10 mouse cellular contexts compared by ENCODE assay signal in genomic region chr4:134804765-134805164, GRCm38 (mm10). TPM values are rescaled to one million over a fixed set of nuclear protein-coding genes. Genes with fewer than 3 reads are reported as not detected.
DNase-seq lines count a peak whose midpoint lies in the region; ATAC-seq and TF ChIP-seq lines count a peak whose summit lies in the region.
"Had no signal": no experiment of that assay in that cellular context is flagged by ENCODE, and none has a peak within 500 bp of the region (broad histone marks: within the 10 kb centered on the region; RNA-seq: fewer than 3 reads in every experiment).

No protein-coding gene starts in this region.

- H3K9me3 ChIP-seq in forebrain, embryonic 13.5 days (replicated peaks) = no peaks in the 10 kb centered on the region
- H3K9me3 ChIP-seq: lung, embryonic 15.5 days had no signal

- peaks cover 98% of the 10 kb centered on the region for H3K36me3 ChIP-seq in forebrain, embryonic 13.5 days (ENCODE audit: poor library complexity, severe bottlenecking)

- no peaks in the 10 kb centered on the region for H3K27me3 ChIP-seq in forebrain, embryonic 13.5 days
- H3K27me3 ChIP-seq: lung, embryonic 15.5 days had no signal

- no peaks in the 10 kb centered on the region for H3K4me1 ChIP-seq in forebrain, embryonic 13.5 days

- H3K27ac ChIP-seq in left cerebral cortex, adult 2 months = peak overlapping the region; percentile 4
- no peak overlapping the region for H3K27ac ChIP-seq in forebrain, embryonic 13.5 days
- H3K27ac ChIP-seq: lung, embryonic 15.5 days had no signal

- H3K4me2 ChIP-seq in forebrain, embryonic 13.5 days = no peak overlapping the region
- H3K4me2 ChIP-seq: lung, embryonic 15.5 days had no signal

- intact Hi-C loops in left cerebral cortex, adult 2 months (cut with DNase I) = no loop called here
- intact Hi-C loops in left cerebral cortex, postnatal 10 days (cut with DNase I) = loop anchor here (5.0 kb wide), 1 partner anchor 78 kb away; no protein-coding TSS in a partner anchor
- intact Hi-C loops in heart, postnatal 14 days (cut with DNase I) = no loop called here

- ATAC-seq in megakaryocyte progenitor cell, adult 5-6 weeks (replicated peaks; ENCODE audit: poor library complexity) = peak; percentile 31; the same call in 1 of the 2 replicates
- no peak for ATAC-seq in forebrain, embryonic 13.5 days

- no peak for DNase-seq in left cerebral cortex, adult 2 months (ENCODE audit: extremely low spot score in 1 of 2, low spot score in 2 of 2)
- DNase-seq in left cerebral cortex, postnatal 10 days (ENCODE audit: extremely low spot score in 1 of 2, low spot score in 2 of 2) = no peak
- DNase-seq in cerebellum, adult 8-10 months = peak; percentile 63
- peak; percentile 82 to 89 for DNase-seq in heart, postnatal 14 days
- no peak for DNase-seq in right cerebral cortex, postnatal 36 days (ENCODE audit: low spot score in 2 of 2)
- DNase-seq in frontal cortex, postnatal 10 days (ENCODE audit: low spot score in 2 of 2) = no peak

- no peak overlapping the region for H3K4me3 ChIP-seq in left cerebral cortex, adult 2 months
- no peak overlapping the region for H3K4me3 ChIP-seq in forebrain, embryonic 13.5 days
- H3K4me3 ChIP-seq: erythroblast, embryonic 14.5 days; lung, embryonic 15.5 days had no signal

- H3K9ac ChIP-seq in forebrain, embryonic 13.5 days = no peak overlapping the region
- H3K9ac ChIP-seq: lung, embryonic 15.5 days had no signal

- WGBS in forebrain, embryonic 13.5 days = 89% methylated on average over 5 of the region's 5 CpGs

- no peak for TF ChIP-seq CTCF in left cerebral cortex, adult 2 months (IDR thresholded peaks at IDR 0.05)

RNA-seq across cellular contexts. Expression of gene Ldlrap1, which starts 36.9 kb away (rescaled TPM):
- 1 to 10 TPM; 3.4 to 3.7 TPM for total RNA-seq in left cerebral cortex, adult 2 months (2021)
- 1 to 10 TPM; 2.4 to 3.4 TPM for total RNA-seq in left cerebral cortex, postnatal 10 days (2021)
- 10 to 100 TPM; 18.3 to 18.6 TPM for total RNA-seq in heart, postnatal 14 days (2021)
- total RNA-seq in megakaryocyte progenitor cell, adult 5-6 weeks (2015) = 13.7 and 26.0 TPM in 2 replicates
- 13.3 and 14.7 TPM in 2 replicates for total RNA-seq in megakaryocyte progenitor cell, adult 5-6 weeks (2017)
- polyA plus RNA-seq in forebrain, embryonic 13.5 days (2015; fragmentation: Nextera tagmentation; extraction: Ambion mirVana) = 2.6 and 2.7 TPM in 2 replicates

RNA-seq across cellular contexts. Expression of gene Maco1, which starts 48.4 kb away (rescaled TPM):
- total RNA-seq in left cerebral cortex, adult 2 months (2021) = 10 to 100 TPM; 52.4 to 54.2 TPM
- total RNA-seq in left cerebral cortex, postnatal 10 days (2021) = 10 to 100 TPM; 56.1 to 57.5 TPM
- 10 to 100 TPM; 22.1 to 25.5 TPM for total RNA-seq in heart, postnatal 14 days (2021)
- total RNA-seq in megakaryocyte progenitor cell, adult 5-6 weeks (2015) = 31.4 and 33.0 TPM in 2 replicates
- total RNA-seq in megakaryocyte progenitor cell, adult 5-6 weeks (2017) = 34.2 and 38.5 TPM in 2 replicates
- 91.3 and 91.8 TPM in 2 replicates for polyA plus RNA-seq in forebrain, embryonic 13.5 days (2015; fragmentation: Nextera tagmentation; extraction: Ambion mirVana)

RNA-seq across cellular contexts. Expression of gene Rhd, which starts 59.6 kb away (rescaled TPM):
- not detected for total RNA-seq in left cerebral cortex, adult 2 months (2021)
- total RNA-seq in left cerebral cortex, postnatal 10 days (2021) = not detected
- 1 to 10 TPM; 2.5 TPM for total RNA-seq in heart, postnatal 14 days (2021)
- 8.0 and 15.9 TPM in 2 replicates for total RNA-seq in megakaryocyte progenitor cell, adult 5-6 weeks (2015)
- total RNA-seq in megakaryocyte progenitor cell, adult 5-6 weeks (2017) = 15.3 and 29.2 TPM in 2 replicates
- 1.5 TPM in 2 replicates for polyA plus RNA-seq in forebrain, embryonic 13.5 days (2015; fragmentation: Nextera tagmentation; extraction: Ambion mirVana)

Comparison
In these comparisons a context has a peak if more than half of its experiments do, and no peak if none do; other contexts are left out.
1. DNase-seq: peak in cerebellum, adult 8-10 months (single experiment) and heart, postnatal 14 days (2 of 2); none in left cerebral cortex, adult 2 months (0 of 2), left cerebral cortex, postnatal 10 days (0 of 2), right cerebral cortex, postnatal 36 days (0 of 2) and frontal cortex, postnatal 10 days (0 of 2).